Mouse (Mus musculus): ENCODE data around the gene Defa36.
"Not testable (repeated sequence)": the region's sequence is repeated elsewhere in the genome, so short reads cannot be mapped to it uniquely, and the experiment has no call there.

- not testable (repeated sequence) for TF ChIP-seq CTCF, EP300 (IDR thresholded peaks at IDR 0.05)
Measured at GRCm38 (mm10) chr8:21456460-21456859, 29.2 kb downstream of the Defa36 start, which contains the start of gene Gm7849.

Measured in lung, postnatal 0 days (tissue).